Mouse (Mus musculus) urinary bladder, postnatal 4 days (tissue): Measurements from ENCODE around the gene Pcnt.

Experiments used
- DNase-seq, 2 experiments: peaks; one replicate each; pipeline ENCODE4 v3.0.0; 2021 to 2022; ENCODE audit warnings: low spot score in 2 of 2

Gene Pcnt

GRCm38 (mm10) chr10:76408520-76408919 is 34.1 kb downstream of the Pcnt start:
- DNase-seq = no peak

- no peak for DNase-seq
These were observed 50.0 kb downstream of the Pcnt start for GRCm38 (mm10) chr10:76392596-76392995.

DNA sequence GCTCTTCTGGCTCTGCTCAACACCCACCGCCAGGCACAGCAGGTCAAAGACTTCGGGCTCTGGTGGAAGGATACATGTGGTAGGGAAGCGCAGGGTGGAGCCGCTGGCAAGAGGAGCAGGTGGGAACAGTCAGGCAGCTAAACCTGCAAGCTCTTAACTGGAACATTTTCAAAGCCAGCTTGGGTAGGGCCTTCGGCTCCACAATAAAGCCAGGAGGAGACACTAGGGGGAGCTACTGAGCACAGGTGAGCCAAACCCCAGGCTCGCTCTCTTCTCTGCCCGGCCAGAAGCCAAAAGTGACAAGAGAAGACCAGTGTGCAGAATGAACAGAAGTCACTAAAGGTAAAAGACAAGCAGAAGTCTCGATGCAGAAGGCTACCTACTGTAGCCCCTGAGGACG is 50.8 kb downstream of the Pcnt start:
- no peak for DNase-seq

GRCm38 (mm10) chr10:76391166-76391565 is 51.4 kb downstream of the Pcnt start:
- no peak for DNase-seq

DNA sequence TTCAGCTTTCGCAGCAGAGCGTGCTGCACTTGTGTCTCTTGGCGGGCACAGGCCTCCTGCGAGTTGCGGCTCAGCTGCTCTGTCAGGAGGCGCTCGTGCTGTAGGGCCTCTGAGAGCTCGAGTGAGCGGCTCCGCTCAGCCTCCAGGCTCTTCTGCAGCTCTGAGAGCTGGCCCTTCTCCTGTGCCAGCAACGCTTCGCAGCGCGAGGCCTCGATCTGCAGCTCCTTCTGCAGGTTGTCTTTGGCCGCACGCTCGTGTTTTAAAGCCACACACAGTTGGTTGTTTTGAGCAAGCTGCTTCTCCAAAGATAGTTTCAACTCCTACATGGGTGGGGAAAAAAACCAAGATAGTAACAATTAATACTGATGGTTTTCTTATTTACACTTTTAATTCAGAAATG is 67.6 kb downstream of the Pcnt start:
- no peak for DNase-seq

GRCm38 (mm10) chr10:76371736-76372135 is 70.8 kb downstream of the Pcnt start:
- DNase-seq = no peak

DNA sequence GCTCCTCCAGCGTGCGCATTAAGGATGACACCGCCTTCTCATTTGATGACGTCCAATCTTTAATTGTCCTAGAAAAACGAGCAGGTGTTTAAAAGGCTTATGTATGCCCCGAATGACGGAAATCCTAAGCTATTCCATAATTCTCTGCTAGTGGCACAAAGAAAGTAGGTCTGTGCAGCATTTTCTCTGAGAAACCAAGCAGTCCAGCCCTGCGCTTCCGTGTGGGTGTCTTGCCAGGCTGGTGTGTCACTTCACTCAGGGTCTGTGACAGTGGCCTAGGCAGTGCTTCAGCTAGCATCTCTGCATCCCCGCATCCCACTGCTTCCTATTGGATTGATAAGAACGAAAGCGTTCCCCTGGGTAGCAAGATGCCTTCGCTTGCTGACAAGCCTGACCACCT is 73.8 kb downstream of the Pcnt start:
- DNase-seq = no peak

DNA sequence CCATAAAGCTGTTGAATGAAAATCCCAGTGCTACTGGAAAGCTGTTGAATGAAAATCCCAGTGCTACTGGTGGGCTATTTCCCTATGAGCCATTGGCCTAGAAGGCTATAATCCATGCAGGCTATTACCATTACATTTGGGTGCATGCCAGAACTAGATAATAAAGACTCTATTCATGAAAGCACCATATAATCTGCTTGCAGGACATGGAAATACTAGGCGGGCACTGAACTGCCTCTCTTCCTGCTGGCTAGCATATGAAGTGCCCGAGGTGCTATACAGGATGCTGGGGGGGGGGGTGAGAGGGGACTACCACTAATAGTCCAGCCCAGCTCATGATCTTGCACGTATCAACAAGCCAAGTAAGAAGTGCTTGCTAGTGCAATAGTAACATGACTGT is 79.4 kb downstream of the Pcnt start:
- DNase-seq = no peak

GRCm38 (mm10) chr10:76358468-76358867 is 84.1 kb downstream of the Pcnt start:
- DNase-seq = no peak

DNA sequence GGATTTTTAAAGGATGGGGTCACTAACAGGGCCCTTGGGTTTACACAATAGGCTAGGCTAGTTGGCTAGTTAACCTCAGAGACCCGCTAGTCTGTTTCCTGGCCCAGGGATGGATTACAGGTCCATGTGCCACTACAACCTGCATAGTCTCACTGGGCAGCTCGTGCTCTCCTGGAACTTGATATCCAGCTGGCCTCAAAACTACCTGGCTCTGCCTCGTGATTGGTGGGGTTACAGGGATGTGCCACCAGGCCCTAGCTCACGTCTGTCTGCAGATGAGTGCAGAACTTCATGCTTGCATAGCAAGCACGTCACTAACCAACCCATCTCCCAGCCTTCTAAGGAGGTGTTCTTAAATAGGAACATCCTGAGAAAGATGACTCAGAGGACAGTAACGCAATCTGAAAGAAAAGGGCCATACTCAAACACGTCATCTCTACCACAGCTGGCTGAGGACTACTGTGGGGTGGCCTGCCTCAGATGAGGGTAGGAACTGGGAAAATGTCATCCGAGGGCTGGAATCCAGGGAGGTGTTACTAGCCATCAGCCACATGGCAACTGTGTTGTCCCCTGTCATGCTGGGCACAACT is 85.2 kb downstream of the Pcnt start:
- DNase-seq = no peak

DNA sequence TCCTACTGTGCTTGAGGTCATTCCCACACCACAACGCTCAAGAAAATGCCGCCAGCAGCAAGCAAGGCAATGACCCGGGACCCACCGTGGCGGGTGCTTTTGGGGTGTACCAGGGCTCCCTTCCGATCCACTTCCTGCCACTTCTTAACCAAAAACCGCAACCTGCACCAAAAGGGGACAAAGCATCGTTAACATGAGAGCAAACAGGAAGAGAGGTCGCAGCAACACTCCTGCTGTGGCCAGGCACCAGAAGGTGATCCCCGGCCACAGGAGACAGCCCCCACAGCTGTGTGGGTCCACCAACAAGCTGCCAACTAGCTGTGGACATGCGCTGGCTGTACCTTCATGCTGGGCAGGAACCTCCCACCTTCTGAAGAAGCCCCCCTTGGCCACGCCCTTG is 87.6 kb downstream of the Pcnt start:
- DNase-seq = no peak

DNA sequence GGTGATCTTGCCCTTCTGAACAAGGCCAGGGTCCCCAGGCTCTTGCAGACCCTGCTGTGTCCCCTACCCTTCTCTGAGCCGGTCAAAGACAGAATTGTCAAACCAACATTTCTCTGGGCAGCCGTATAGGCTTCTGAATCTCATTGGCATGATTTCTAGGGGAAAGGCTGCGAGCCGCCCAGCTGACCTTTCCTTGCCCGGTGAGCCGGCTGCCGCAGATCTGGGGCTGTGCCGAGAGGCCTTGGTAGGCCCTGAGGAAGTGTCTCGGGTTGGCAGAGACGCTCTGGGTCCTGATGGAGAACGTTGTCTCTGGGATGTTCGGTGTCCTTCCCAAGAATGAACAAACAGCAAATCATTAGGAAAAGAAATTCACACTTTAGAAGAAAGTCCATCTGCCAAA is 88.6 kb downstream of the Pcnt start:
- no peak for DNase-seq

- no peak for DNase-seq
These were observed 90.6 kb downstream of the Pcnt start for GRCm38 (mm10) chr10:76351953-76352352.

DNA sequence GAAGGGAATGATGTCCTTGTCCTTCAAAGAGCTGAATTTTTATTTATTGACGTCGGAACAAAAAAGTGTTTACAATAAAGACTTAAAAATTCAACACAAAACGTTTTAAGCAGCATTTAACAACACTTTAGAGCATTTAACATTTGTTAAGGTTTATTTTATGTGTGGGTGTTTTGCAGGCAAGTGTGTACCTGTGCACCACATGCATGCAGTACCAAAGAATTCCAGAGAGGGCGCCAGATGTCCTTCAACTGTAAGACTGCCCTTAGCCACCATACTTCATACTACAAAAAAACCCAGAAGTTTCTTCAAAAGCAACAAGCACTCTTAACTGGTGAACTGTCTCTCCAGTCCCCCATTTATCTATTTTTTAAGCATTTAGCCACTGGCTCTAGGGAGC is 96.0 kb downstream of the Pcnt start:
- no peak for DNase-seq

DNA sequence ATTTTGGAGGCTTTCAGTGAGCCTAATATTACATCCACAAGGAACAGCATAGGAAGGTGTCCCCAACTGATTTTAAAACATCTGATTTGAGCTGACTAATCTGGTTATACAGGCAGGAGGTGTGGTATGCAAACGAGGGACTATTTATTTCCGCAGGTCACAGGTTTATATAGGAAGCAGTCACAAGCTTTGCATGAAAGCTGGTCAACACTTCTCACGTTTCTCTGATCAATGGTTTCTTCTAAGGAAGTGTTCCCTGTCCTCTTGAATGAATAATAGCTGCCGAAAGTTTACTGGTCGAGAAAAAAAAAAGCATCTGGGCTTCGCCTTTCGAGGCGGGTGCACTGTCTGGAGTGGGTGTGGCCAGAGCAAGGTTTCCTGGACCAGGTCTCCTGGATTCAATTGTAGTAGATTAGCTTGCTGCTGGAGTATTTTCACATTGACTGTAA is 96.5 kb downstream of the Pcnt start:
- DNase-seq = no peak

DNA sequence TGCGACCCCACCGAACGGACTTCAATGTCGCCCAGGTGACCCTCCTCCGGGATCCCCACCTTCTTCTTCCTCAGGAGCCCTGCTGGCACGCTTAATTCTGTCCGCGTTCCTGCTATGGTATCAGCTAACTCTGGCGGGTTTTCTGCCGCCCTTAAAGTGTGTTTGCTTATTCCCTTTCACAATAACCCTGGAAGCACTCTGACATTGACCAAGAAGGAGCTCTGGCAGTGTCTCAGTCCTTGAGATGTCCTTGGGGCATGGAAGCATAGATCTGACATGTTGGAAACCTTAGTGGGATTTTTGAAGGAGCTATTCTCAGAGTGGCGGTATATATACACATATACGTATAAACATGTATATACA is 97.1 kb downstream of the Pcnt start:
- DNase-seq = no peak

GRCm38 (mm10) chr10:76344711-76345539 is 97.7 kb downstream of the Pcnt start, which contains the start of gene Dip2a:
TSS of gene Dip2a (minus strand) at chr10:76345291.
- DNase-seq = peak; percentile 92 to 95

- no peak for DNase-seq
These were observed 108.2 kb downstream of the Pcnt start for GRCm38 (mm10) chr10:76334350-76334749.

DNA sequence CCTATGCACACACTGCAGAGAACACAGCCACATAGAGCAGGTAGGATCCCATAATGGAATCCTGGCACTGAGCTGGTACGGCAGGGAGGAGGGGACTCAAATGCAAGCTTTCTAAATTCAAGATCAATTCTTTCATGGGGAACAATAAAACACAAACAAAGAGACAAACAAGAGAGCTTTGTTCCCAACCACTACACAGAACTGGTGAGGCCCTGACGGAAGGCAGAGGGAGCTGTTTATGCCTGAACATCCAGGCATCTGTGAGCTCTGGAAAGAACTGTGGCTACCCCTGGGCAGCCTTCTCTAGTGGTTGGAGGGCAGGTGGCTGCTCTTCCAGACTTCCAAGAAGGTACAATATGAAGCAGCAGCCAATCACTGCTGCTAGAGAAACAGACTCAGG is 110.5 kb downstream of the Pcnt start:
- DNase-seq = no peak

- DNase-seq = no peak
These were observed 113.5 kb downstream of the Pcnt start for GRCm38 (mm10) chr10:76329093-76329492.

DNA sequence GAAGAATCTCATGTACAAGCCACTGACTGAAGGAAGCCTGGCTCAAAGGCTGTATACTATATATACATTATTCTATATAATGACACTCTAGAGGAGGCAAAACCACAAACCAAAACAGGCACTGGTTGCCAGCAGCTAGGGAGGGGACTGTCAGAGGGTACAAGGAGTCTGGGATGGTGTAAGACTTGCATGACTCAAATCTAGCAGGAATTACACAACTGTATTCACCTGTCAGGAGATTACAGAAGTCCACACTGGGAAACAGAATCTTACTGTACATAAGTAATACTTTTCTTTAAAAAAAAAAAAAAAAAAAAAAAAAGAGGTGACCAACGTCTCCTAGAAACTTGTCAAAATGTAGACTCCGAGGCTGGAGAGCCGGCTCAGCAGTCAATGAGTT is 114.0 kb downstream of the Pcnt start:
- no peak for DNase-seq

- no peak for DNase-seq
These were observed 116.1 kb downstream of the Pcnt start for GRCm38 (mm10) chr10:76326304-76327006.

DNA sequence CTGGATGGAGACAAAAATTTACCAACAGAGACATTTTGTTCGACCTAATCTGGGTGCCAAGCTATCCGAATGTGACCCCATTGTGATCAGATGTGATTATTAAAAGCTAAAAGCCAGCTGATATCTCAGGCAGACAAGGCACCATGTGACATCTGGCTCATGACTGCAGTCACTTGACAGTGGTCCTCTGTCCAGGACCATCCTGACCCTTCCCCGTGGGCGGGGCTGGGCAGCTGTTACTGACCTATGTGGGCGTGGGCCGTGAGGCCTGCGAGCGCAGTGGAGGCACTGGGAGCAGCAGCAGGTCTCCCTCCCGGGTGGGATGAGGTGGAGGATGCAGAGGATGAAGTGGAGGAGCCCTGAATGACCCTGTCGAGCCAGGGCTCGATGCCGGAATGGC is 125.0 kb downstream of the Pcnt start:
- no peak for DNase-seq
